Mouse (Mus musculus) lung, embryonic 15.5 days (tissue): ENCODE results near the gene Brwd1. TPM values are rescaled to one million over a fixed set of nuclear protein-coding genes. Genes with fewer than 3 reads are reported as not detected.

Experiments used
- ATAC-seq: fragments of 200-750 bp; cut with Nextera tagmentation; 2 replicates; pipeline ENCODE4 v1.8.0; 2017; ENCODE audit warnings: moderate number of reproducible peaks, borderline replicate concordance; ENCODE audit not compliant: low FRiP score, low TSS enrichment; ENCODE audit errors: extremely low read depth
- H3K27ac ChIP-seq: fragments of 300-500 bp; sonication (generic); 2 replicates; pipeline ENCODE4 v1.5.1; 2015; ENCODE audit warnings: moderate library complexity, mild to moderate bottlenecking, inconsistent platforms
- H3K27me3 ChIP-seq: fragments of 300-500 bp; sonication (generic); 2 replicates; pipeline ENCODE4 v1.6.1; 2015; ENCODE audit warnings: inconsistent platforms
- H3K36me3 ChIP-seq: fragments of 300-500 bp; sonication (generic); 2 replicates; pipeline ENCODE4 v1.6.1; 2015; ENCODE audit warnings: inconsistent platforms
- H3K4me1 ChIP-seq: fragments of 300-500 bp; sonication (generic); 2 replicates; pipeline ENCODE4 v1.6.1; 2015; ENCODE audit warnings: inconsistent platforms
- H3K4me2 ChIP-seq: fragments of 300-500 bp; sonication (generic); 2 replicates; pipeline ENCODE4 v1.6.1; 2015; ENCODE audit warnings: inconsistent platforms, mild to moderate bottlenecking, moderate library complexity
- H3K4me3 ChIP-seq: fragments of 300-500 bp; sonication (generic); 2 replicates; pipeline ENCODE4 v1.5.1; 2015; ENCODE audit warnings: mild to moderate bottlenecking, inconsistent platforms
- H3K9ac ChIP-seq: fragments of 300-500 bp; sonication (generic); 2 replicates; pipeline ENCODE4 v1.6.1; 2015; ENCODE audit warnings: inconsistent platforms
- H3K9me3 ChIP-seq: fragments of 300-500 bp; sonication (generic); 2 replicates; pipeline ENCODE4 v1.6.1; 2016; ENCODE audit warnings: inconsistent platforms
- WGBS: fragments of 180-500 bp; shearing (Covaris S2); methylation state at CpG from one replicate; pipeline ENCODE4 v1.1.7; 2015; 5-methylcytosine and 5-hydroxymethylcytosine counted together
- polyA plus RNA-seq: library from polyadenylated mRNA; unstranded; fragments of >200 nt; fragmentation: Nextera tagmentation; extraction: Ambion mirVana; gene quantifications from 2 replicates; pipeline ENCODE4 v1.2.1, GENCODE M21; 2015

The Brwd1 gene
- 80.4 and 81.5 TPM in 2 replicates for polyA plus RNA-seq

DNA sequence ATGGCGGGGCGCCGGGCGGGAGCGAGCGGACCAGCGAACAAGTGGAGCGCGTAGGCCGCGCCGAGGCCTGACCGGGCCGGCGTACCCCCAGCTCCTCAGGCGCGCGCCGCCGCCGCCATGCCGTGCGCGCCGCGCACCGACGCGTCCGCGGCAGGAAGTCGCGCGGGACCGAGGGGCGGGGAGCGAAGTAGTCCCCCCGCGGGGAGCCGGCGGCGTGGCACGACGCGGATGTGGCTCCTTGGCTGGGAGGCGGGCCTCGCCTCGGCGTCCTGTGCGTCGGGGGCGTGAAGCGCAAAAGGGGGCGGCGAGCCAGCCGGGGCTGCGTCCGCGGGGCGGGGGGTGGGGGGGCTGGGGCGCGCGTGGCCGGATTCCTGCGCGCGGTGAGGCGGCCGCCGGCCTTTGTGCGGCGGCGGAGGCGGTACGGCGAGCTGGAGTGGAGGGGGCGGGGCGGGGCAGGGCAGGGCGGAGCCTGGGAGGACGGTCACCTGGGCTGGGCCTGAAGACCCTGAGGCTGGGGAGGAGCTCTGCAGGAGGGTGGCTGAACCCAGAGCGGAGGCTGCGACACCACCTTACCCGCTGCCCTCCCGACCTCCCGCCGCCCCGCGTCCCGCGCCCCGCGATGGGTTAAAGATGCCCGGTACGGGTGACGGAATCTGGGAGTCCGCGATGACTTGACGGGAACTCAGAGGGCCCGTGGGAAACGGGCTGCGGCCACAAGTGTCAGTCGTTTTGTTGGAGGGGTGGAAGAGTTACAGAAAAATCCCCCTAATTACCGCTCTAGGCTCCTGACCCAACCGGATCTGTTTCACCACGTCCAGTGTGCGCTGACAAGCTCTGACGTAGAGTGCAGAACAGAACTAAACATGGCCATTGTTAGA, at the start of gene Brwd1:
Gene Brwd1 (minus strand): TSS at position 226 of the 878 bp plus-strand sequence.
- Histone ChIP-seq H3K27ac (peak within 1 kb of the TSS; percentile 97), H3K36me3 (peaks cover 19% of the 10 kb centered on the region), H3K4me2 (peak within 1 kb of the TSS; percentile 81), H3K9ac (peak within 1 kb of the TSS; percentile 90), H3K27me3 (no peaks in the 10 kb centered on the region), H3K9me3 (no peaks in the 10 kb centered on the region), H3K4me1 (peaks cover 15% of the 10 kb centered on the region), H3K4me3 (peak within 1 kb of the TSS; percentile 87)
- under 1% methylated on average over 103 of the region's 107 CpGs for WGBS
- peak; percentile 89 for ATAC-seq

DNA sequence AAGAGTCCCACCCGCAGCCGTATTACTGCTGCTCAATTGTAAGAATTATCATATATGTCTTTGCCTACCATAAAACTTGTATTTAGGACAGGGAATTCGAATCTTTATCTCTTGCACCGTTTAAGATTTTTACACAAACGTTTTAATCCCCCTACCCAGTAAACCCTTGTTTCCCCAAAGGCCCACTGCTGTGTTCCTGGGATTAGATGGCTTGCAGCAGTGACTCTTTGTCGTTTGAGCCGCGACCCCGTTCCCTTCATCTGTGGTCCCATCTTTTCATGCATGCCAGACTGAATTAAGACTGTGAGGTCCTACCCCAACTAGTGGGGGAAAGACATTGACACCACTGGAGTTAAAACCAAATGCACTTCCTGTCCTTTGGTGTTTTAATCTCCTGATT, 46.1 kb upstream of the Brwd1 start:
- no peak for ATAC-seq
- H3K36me3 ChIP-seq: peaks cover 28% of the 10 kb centered on the region
- peak overlapping the region; percentile 67 for H3K9ac ChIP-seq
- peak overlapping the region; percentile 98 for H3K4me3 ChIP-seq
- no peaks in the 10 kb centered on the region for H3K9me3 ChIP-seq
- H3K27ac ChIP-seq: peak overlapping the region; percentile 89
- peak overlapping the region; percentile 59 for H3K4me2 ChIP-seq
- 3% methylated on average over 9 of the region's 9 CpGs for WGBS
- H3K27me3 ChIP-seq: no peaks in the 10 kb centered on the region
- H3K4me1 ChIP-seq: peaks cover 19% of the 10 kb centered on the region

DNA sequence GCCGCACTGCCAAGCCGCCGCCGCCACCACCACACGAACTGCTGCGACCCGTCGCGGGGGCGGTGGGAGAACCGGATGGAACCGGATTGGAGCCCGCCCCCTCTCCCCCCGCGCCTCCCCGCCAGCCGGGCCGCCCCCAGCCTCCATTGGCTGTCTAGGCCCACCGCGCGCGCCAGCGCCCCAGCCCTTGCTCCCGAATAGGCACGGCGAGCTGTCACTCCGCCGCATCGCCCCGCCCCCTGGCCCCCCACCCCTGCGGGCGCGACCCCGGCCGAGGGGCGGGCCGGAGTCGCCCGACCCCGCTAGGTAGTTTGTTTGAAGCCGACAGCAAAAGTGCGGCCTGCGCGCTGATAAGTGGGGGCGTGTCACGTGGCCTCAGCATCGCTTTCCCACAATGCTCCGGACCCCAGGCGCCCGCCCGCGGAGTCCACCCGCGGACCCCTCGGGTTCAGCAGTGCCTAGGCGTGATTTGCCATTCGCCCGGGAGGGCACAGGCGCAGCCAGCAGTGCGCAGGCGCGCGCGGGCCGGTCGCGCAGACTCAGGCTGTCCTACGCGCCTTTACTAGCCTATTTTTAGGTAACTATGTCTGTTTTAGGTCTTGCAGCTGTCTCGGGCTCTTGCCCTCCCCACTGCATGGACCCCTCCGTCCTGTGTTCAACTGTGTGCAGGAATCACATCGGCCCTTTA, 45.5 kb upstream of the Brwd1 start, which contains the start of gene Hmgn1:
Gene Hmgn1 (minus strand): TSS at position 73 of the 688 bp plus-strand sequence.
- no peaks in the 10 kb centered on the region for H3K9me3 ChIP-seq
- H3K27me3 ChIP-seq: no peaks in the 10 kb centered on the region
- H3K4me1 ChIP-seq: peaks cover 19% of the 10 kb centered on the region
- H3K4me3 ChIP-seq: peak within 1 kb of the TSS; percentile 98
- WGBS: under 1% methylated on average over 60 of the region's 72 CpGs
- peak within 1 kb of the TSS; percentile 96 for H3K27ac ChIP-seq
- H3K9ac ChIP-seq: peak within 1 kb of the TSS; percentile 95
- H3K36me3 ChIP-seq: peaks cover 35% of the 10 kb centered on the region
- peak within 1 kb of the TSS; percentile 59 for H3K4me2 ChIP-seq
- peak; percentile 98 for ATAC-seq

DNA sequence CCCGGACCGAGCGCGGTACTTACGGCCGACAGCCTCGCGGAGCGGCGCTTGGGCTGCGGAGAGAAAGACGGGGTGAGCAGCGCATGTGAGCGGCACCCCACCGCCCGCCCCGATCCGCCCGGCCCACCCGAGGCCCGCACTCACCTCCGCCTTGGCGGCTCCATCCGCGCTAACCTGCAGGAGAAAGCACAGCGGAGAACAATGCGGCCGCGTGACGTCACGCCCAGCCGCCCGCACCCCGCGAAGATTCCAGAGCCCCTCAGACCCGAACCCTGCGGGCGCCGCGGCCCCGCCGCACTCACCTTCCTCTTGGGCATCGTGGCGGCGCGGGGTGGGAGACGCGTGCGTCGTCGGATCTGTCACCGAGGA, 44.9 kb upstream of the Brwd1 start:
- WGBS: under 1% methylated on average over 51 of the region's 52 CpGs
- Histone ChIP-seq H3K4me1 (peaks cover 19% of the 10 kb centered on the region), H3K36me3 (peaks cover 40% of the 10 kb centered on the region), H3K9ac (peak overlapping the region; percentile 95), H3K27me3 (no peaks in the 10 kb centered on the region), H3K9me3 (no peaks in the 10 kb centered on the region), H3K4me2 (peak overlapping the region; percentile 59), H3K27ac (peak overlapping the region; percentile 96), H3K4me3 (peak overlapping the region; percentile 98)
- peak; percentile 62 for ATAC-seq

DNA sequence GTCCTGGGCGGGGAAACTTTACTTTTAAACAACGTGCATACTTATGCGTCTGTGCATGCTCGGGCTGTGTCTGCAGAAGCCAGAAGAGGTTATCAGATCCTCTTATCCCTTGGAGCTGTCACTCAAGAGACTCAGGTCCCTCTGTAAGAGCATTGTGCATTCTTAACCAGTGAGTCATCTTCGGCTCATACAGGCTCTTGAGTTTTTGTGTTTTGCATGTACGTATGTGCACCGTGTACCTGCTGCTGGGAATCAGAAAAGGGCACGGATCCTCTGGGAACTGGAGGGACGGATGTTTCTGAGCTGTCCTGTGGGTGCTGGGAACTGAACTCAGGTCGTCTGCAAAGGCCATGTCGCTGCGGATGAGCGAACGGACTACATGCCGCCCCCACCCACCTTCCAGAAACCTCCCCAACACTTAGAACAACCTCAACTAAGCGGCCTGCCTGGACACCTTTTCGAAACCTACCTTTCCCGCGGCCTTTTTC, 44.4 kb upstream of the Brwd1 start:
- Histone ChIP-seq H3K9ac (peak overlapping the region; percentile 95), H3K4me1 (peaks cover 19% of the 10 kb centered on the region), H3K36me3 (peaks cover 41% of the 10 kb centered on the region), H3K27me3 (no peaks in the 10 kb centered on the region), H3K9me3 (no peaks in the 10 kb centered on the region), H3K4me3 (peak overlapping the region; percentile 98), H3K4me2 (peak overlapping the region; percentile 59), H3K27ac (peak overlapping the region; percentile 96)
- WGBS: 1% methylated on average over 19 of the region's 19 CpGs
- ATAC-seq: no peak

DNA sequence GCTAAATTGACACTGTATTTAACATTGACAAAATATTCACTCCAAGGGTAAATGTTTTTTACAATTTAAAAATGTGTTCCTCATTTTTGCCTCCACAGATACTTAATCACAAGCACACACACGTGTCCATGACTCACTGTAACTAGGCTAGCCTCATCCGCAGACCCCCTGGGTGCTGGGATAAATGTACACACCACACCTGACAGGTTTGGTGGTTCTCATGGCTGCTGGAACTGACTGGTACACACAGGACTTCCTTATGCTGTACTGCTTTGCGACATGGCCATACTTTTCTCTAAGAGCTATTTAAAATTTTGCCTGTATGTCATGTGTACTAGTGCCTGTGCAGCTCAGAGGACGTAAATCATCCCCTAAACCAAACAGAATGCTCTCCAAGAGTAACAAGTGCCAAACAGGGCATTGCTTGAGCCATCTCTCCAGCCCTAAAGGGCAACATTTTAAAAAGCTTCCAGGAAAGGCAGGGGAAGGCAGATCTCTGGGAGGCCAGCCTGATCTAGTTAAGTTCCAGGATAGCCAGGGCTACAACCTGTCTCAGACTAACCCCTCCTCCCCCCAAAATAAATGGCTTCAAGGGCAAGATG, 37.8 kb upstream of the Brwd1 start:
- H3K4me2 ChIP-seq: no peak overlapping the region
- H3K36me3 ChIP-seq: peaks cover 44% of the 10 kb centered on the region
- H3K4me1 ChIP-seq: peaks cover 5% of the 10 kb centered on the region; the same call in 1 of the 2 replicates
- H3K9me3 ChIP-seq: no peaks in the 10 kb centered on the region
- WGBS: 53% methylated on average over 4 of the region's 4 CpGs
- H3K27me3 ChIP-seq: no peaks in the 10 kb centered on the region
- no peak for ATAC-seq
- no peak overlapping the region for H3K9ac ChIP-seq
- no peak overlapping the region for H3K4me3 ChIP-seq
- no peak overlapping the region for H3K27ac ChIP-seq

DNA sequence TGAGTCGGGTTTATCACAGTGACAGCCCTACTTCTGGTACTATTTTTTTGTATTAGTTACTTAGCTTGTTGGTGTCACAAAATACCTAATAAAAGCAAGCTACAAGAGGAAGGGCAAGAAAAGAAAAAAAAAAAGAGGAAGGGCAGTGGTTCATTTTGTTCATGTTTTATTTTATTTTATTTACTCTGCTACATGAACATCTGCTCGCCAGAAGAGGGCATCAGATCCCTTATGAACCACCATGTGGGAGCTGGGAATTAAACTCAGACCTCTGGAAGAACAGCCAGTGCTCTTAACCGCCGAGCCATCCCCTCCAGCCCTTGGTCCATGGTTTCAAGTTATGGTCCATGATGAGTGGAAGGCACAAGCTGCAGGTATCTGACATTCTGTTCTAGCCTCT, 32.4 kb upstream of the Brwd1 start:
- H3K4me1 ChIP-seq: no peaks in the 10 kb centered on the region
- ATAC-seq: no peak
- H3K9me3 ChIP-seq: no peaks in the 10 kb centered on the region
- no peak overlapping the region for H3K4me3 ChIP-seq
- H3K27me3 ChIP-seq: no peaks in the 10 kb centered on the region
- no peaks in the 10 kb centered on the region for H3K36me3 ChIP-seq
- no peak overlapping the region for H3K27ac ChIP-seq
- H3K4me2 ChIP-seq: no peak overlapping the region
- no peak overlapping the region for H3K9ac ChIP-seq
- 48% methylated on average over 4 of the region's 4 CpGs for WGBS

DNA sequence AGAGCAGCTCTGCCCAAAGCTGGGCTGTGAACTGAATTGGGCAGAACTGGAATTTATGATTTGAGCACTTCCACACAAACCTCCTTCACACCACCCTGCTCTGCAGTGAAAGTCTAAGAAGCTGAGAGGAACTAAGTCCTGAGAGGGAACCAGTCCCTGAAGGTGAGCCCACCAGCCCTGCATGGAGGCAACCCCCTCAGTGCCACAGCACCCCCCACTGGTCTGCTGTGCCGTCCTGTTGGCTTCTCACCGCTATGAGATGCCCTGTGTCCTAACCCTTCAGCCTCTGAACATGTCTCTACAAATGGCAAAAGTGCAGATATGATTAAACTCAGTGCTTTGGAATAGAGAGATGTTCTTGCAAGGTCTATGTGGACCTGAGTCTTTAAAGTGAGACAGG, 30.4 kb upstream of the Brwd1 start:
- 47% methylated on average over 2 of the region's 2 CpGs for WGBS

DNA sequence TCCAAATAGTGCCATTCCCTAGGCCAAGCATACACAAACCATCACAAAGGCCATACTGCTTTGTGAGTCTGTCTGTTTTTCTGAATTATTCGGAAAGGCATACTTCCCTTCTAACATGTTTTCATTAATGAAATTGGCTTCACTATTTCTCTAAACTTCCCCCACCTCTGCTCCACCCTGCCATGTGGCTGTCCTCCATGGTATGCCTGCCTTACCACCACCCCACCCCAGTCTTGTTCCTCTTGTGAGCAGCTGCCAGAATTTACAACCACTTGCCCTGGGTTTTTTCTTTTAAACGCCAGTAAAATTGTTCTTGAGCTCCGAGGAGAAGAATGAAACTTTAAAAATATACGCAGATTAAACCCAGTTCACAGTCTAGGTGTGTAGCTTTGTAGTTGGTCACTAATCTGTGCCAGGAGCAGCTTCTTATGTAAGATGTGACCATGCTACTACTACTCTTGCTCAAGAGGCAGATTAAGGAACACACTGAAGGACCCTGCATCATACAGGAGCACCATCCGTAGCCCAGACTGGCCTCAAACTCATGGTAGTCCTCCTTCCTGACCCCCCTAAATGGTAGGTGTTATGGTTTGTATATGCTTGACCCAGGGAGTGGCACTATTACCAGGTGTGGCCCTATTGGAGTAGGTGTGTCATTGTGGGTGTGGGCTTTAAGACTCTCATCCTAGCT, 28.5 kb upstream of the Brwd1 start:
- Histone ChIP-seq H3K9ac (no peak overlapping the region), H3K4me1 (no peaks in the 10 kb centered on the region), H3K9me3 (no peaks in the 10 kb centered on the region), H3K4me2 (no peak overlapping the region), H3K27me3 (no peaks in the 10 kb centered on the region), H3K27ac (no peak overlapping the region), H3K36me3 (no peaks in the 10 kb centered on the region), H3K4me3 (no peak overlapping the region)
- WGBS: 81% methylated on average over 5 of the region's 5 CpGs
- ATAC-seq: no peak

More for the DNA sequence above, 30.4 kb upstream of the Brwd1 start:
- Histone ChIP-seq H3K4me1 (no peaks in the 10 kb centered on the region), H3K9me3 (no peaks in the 10 kb centered on the region), H3K27ac (no peak overlapping the region), H3K9ac (no peak overlapping the region), H3K27me3 (no peaks in the 10 kb centered on the region), H3K4me2 (no peak overlapping the region), H3K36me3 (no peaks in the 10 kb centered on the region), H3K4me3 (no peak overlapping the region)
- ATAC-seq: no peak

DNA sequence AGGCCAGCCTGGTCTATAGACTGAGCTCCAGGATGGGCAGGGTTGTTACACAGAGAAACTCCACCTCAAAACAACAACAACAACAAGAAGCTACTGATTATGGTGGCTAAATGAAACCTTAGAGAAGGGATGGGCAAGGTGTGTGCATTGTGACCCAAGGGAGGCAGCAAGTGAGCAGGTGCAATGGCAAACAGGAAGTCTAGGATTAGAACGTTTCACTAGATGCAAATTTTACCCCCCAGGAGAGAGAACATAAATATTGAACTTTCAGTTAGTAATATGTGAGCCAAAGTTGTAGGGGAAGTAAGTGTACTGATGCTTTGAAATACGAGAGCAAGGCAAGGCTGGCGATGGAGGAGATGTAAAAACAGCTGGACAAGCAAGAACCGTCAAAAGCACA, 27.3 kb upstream of the Brwd1 start:
- Histone ChIP-seq H3K36me3 (no peaks in the 10 kb centered on the region), H3K4me1 (no peaks in the 10 kb centered on the region), H3K27me3 (no peaks in the 10 kb centered on the region), H3K27ac (no peak overlapping the region), H3K4me3 (no peak overlapping the region), H3K9ac (no peak overlapping the region), H3K9me3 (no peaks in the 10 kb centered on the region), H3K4me2 (no peak overlapping the region)
- ATAC-seq: no peak
- 57% methylated on average over 4 of the region's 4 CpGs for WGBS

DNA sequence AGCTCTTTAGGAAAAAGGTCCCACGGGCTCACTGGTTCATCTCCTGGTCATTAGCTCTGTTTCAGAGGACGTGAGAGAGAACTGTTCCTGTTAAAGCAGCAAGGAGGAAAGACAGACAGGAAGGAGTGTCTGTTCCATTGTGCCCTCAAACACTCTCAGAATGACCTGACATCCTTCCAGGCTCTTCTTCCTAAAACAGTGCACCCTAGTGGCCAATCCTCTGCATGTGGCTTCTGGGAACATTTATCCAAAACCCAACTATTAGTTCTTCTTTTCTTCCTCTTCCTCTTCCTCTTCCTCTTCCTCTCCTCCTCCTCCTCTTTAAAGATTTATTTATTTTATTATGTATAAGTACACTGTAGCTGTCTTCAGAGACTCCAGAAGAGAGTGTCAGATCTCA, 20.7 kb upstream of the Brwd1 start:
- H3K9me3 ChIP-seq: no peaks in the 10 kb centered on the region
- no peak for ATAC-seq
- no peak overlapping the region for H3K4me2 ChIP-seq
- WGBS: 33% methylated on average over 2 of the region's 2 CpGs
- H3K4me1 ChIP-seq: no peaks in the 10 kb centered on the region
- H3K27me3 ChIP-seq: no peaks in the 10 kb centered on the region
- H3K4me3 ChIP-seq: no peak overlapping the region
- H3K36me3 ChIP-seq: no peaks in the 10 kb centered on the region
- H3K9ac ChIP-seq: no peak overlapping the region
- H3K27ac ChIP-seq: no peak overlapping the region
